Mouse (Mus musculus): ENCODE measurements at regions not wholly inside any gene's neighbourhood (a gene's known extent, or its start where the extent isn't known, plus 50 kb on each side); places are given as distances from the start of the nearest gene placed in this dataset.
A peak's percentile ranks its signal among the peaks of the same experiment; 100 is the strongest.

DNA sequence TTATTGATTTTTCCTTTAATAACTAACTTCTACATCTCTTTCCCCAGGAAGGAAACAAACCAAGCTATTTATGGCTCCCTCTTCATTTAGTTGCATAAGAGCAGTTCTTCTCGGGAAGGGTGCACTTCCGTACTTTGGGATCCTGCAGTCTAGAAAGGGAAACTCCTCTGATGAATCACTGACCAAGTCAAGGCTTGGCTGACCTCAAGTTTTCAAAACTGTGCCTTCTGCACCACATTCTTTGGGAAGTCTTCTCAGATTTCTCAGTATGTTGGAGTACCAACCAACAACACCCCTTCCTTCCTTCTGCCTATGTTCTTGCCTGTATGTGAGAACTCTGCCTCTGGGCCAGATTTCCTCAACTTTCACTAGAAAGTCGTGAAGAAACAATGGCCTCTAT lies 1452.6 kb downstream of the Gsdmc2 start:
- no peak for DNase-seq

DNA sequence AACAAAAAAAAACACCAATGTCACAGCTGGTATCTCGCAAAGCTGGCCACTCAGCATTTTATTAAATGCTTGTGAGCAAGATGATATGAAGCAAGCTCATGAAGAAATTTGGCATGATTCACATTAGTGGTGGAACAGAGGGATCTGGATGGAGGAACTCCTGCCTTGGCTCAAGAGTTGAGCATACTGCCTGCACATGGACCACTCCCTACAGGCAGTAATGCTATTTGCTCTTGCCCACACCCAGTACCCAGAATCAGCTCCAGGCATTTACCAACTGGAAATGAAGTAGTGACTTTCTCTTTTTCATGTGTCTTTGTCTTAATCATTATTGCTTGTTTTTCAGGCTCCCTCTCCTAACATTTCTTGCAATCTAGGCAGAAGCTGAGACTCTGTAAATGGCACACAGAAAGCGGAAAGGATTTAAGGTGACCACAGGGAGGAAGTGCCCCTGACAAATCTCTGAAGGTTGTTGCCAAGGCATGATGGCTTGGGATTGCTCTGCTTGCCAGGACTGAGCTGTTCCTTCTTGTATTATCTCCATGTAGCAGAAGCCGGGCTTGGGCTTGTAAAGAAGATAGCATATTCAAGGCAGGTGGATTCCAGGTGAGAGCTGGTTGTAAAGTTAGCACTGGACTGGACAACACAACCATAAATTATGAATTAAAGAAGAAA lies 1455.4 kb downstream of the Gsdmc2 start:
- no peak for DNase-seq

DNA sequence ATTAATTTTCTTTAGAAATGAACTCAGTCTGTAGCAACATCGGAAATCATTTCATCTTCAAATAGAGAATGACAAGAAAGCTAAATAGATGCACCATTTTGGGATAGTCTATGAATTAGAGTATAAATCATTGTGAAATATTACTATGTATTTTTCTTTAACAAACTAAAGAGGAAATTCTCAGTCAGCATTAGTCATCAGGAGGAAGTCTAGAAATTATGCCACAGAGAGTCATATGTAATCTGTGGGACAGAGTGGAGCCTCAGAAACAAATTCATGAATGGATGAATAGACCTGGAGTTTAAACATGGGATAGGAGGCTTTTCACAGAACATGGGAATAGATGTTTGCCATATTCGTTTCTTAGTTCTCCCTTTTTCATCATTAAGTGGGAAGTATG lies 1459.4 kb upstream of the A1bg start:
- no peak for DNase-seq

DNA sequence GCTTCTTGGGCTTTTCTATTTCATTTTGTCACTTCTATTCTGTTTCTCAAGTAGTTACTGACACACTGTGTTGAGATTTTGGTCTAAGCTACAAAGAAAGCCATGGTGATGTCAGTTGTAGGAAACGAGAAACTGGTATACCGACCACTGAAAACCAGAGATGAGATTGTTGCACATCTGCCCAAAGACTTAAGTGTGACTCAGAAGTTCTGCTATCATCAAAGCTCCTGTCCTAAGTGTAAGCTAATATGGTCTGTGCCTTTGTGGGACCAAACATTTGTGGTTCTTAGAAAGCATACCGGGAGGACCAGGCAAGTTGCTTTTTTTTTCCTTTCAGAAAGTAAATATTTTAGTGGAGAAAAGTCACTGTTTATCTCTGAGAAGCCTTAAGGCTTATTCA lies 1451.8 kb upstream of the A1bg start:
- DNase-seq = no peak

DNA sequence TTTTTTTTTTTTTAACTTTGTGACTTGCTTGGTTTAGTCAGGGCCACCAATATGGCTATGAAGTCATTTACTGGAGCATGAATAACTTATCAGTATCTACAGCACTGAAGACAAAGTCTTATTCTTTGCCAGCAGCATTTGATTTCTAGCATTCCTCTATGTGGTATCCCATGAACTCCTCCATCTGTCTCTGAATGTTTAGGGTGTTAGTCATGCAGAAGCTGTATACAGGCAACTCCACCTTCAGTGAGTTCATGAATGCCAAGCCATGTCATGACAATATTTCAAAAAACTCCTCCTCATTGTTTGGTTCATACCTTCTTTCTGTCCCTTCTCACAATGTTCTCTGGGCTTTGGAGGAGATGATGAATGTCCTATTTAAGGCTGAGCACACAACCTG lies 1438.4 kb upstream of the A1bg start:
- DNase-seq = no peak

DNA sequence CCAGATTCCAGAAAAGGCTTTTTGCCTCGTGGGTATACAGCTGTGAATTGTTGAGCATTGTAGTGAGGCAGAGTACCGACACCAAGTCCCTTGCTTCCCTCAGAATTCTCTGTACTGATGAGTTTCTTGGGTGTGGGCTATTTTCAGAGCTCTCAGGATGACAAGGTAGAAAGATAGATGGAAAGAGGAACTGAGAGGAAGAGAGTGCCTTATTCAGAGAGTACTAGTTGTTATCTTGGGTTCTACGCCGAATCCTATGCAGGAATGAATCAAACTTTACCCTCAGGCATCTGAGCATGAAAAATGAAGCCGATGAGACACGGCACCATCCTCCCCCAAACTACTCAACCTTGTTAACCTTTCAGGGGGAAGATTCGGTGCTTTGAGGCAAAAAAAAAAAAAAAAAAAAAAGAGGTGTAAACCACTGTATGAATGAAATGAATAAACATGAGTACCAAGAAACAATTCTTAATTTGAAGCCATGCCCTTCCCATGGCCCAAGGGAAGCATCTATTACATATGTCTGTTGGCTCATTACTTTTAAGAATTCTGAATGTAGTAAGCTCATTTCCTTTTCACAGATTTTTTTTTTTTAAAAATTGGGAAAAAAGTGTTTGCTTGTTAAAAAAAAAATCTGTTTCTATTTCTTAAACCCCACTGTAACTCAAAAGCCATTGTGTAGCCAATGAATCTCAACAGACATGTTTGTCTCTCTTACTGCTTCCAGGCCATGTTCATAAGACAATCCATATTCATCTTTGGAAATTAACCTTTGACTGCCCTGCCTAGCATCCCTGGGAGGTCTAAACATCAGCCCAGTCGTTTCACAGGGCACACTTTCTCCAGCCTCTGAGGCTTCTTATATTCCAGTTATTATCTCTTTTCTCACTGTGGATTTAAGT lies 1435.8 kb upstream of the A1bg start:
- DNase-seq = no peak

DNA sequence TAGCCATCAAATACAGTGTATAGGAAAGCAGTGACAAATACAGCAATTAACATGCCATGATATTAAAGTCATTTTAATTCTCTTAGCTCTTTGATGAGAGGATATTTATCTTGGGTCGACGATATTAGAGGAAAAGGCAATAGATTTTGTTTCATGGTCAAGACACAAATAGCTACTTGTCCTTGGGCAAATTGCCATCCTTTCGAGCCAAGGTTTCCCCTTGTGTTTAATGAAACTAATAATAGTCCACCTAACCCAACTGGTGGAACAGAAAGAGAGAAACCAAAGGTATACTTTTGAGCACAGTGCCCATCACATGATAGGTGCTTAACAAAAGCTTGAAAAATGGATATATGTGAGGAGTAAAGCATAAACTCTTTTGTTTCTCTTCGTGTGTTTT lies 1431.0 kb upstream of the A1bg start:
- no peak for DNase-seq

DNA sequence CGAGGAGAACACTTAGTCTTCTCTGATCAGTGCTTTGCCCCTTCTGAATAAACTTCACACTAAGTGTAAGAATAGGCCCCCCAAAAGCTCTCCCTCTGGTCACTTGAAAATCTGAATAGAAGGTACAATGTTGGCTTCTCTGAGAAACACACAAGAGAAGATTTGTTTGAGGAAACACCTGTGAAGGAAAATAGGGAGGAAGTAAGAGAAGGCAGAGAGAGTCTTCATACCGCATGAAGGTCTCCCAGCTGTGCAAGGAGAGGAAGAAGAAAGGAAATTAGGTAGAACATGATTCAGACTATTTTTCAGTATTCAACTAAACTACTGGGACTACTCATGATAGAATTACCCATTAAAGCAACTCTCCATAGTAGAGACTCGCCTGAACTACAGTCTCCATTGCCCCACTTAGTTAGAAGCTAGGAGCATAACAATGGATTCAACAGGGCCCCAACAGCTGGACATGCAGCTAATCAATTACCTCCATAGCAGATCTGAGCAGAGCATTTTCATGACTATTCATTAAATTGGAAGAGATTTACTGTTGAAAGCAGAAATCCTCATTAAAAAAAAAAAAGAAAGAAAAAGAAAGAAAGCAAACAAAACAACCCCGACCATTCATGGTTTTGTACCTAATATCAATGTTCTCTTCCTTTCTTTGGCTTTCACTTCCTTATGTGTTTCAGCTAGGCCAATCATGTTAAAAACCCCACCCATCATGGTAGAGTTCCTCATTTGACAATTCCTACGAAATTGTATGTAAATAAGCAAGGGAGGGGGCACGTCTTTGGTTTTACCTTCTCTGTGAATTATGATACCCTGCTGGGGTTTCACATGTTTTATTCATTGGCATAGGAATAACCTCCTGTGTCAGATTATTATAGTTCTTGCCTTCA lies 1428.3 kb upstream of the A1bg start:
- DNase-seq = no peak

DNA sequence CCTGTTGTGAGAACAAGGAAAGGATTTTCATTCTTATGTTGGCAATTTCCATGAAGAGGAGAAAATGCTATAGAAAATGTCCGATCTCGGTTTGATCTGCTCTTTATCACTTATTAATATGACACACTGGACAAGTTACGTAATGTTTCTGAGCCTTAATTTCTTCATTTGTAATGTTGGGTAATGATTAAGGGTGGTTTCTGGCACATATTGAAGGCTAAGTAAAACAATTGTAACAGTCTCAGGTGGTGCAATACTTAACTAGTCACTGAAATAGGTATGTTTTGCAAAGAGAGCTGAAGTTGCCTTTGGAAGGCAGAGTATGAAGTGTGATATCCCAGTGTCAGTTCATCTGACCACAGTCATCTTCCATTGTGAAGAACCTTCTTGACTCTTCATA lies 1427.2 kb upstream of the A1bg start:
- no peak for DNase-seq

DNA sequence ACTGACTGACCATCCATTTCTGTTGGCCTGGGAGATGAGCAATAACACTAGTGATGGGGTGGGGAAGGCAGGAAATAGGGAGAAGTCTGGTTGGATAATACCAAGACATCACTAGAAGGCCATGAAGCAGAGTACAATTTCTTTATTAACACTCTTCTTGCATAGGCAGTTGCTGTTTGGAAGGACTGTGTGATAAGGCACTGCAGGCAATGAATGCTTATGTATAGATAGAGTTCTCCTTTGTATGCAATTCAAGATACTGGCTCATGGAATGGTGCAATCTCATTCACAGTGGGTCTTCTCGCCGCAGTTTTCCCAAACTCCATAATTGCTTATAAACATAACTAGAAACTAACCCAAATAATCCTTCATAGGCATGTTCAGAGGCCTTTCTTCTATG lies 1426.1 kb upstream of the A1bg start:
- no peak for DNase-seq

DNA sequence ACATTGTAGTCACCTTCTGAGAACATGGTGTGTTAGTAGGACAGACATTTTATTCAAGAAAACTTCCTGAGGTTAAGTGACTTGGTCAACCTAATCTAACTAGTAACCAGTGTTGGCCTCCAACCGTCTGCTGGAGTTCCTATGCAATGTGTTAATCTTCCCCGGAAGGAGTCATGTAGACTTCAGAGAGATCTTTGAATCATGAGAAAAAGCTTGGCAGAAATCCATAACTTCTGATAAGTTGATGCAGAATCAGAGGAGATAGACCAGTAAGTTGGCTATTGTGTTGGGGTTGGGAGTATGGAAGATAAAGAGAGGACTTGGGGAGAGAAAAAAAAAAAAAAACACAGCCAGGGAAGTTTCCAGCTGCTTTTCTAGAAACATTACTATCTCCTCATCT lies 1424.9 kb upstream of the A1bg start:
- no peak for DNase-seq

DNA sequence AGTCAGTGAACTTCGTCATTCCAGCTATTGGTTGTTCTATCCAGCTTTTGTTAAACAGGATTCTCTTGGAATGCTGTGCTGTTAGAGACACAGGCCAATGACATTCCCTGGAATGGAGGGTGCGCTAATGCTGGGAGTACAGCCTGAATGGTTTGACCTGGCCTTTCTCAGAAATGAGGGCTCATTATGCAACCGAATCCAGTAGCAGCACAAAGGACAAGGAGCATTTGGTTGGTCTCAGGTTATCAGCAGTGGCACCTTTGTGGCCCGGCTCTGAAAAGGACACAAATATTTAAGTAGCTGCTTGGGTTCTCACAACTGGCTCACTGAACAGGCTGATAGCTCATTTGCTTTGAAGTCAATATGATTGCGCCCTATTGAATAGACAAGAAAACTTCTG lies 1423.1 kb upstream of the A1bg start:
- no peak for DNase-seq

DNA sequence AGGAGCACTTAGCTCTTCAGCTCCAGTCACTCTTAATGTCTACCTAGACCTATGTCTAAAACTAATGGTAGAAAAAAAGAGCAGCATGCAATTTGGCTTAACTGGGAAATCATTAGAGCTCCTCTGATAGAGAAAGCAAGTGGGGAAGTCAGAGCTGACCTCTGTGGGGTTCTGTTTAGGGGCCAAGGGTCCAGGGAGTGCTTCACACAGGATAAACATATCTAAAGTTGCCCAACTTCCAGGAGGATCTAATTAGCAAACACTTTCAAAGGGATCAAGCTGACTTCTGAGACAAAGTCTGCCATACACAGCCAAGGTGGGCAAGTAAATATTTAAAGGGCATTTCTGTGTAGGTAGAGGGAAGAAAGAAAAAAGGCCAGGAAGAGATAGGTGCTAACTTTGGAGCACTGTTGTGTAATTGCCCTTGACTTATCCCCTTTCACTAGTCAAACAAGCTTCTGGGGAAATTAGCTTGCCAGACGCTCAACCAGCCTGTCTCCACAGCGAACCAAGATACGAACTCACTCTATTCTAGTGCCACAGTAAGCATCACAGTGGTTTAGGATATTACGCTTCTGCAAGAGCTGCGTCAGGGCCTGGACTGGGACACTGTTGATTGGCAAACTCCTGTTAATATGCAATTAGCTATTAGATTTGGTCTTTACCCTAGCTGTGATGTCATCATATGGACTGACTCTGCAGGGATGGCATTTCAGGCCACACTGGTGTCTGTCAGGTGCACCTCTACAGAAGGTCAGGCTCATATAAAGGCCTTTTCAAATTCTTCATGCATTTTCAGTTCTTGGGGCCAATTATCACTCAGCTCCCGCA lies 1413.9 kb upstream of the A1bg start:
- no peak for DNase-seq

DNA sequence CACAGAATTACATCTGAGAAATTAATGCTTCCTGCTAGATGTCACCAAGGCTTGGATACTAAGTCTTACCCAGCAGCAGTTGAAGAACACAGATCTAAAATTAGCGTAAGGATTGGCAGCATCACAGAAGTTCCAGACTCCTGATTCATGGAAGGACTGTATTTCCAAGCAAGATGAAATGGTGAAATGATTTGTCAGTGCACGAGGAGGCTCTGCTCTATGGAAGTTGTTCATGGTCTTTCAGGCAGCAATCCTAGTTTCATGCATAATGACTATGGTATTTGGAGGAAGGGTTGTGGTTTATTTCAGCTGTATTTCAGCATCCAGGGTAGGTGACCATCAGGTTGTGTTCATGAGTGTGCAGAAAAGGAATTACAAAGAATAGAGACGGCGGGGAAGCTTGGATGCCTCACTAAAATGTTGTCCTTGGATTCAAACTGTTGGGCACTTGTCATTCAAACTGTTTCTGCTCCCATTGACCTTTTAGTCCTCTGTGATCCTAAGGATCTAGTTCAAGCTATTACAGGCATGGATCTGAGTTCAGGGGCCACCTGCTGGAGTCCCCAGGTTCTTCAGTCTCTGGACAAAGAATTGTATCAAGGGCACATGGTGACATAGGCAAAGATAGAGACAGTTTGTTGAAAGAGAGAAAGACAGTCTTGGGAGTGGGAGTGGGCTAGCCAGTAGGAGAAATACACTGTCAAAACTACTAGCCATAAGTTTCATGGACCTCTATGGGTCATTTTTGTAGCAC lies 1411.6 kb upstream of the A1bg start:
- peak; percentile 8 for DNase-seq

DNA sequence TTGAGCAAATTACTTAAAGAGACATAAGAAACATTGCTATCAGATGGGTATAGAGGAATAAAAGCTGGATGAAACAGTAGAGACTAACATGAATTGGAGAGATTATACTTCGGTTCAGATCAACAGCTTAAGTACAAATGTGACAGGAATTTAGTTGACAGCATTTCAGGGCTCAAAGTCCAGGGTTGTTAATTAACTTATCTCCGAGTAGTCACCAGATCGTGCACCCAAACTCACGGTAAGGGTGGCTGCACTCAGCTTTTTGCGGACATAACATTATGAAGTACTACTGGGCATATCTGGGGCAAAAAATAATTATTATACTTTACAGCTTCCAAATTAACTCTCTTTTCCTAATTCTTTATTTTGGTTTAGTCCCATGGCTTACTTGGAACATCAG lies 1409.3 kb upstream of the A1bg start:
- no peak for DNase-seq

DNA sequence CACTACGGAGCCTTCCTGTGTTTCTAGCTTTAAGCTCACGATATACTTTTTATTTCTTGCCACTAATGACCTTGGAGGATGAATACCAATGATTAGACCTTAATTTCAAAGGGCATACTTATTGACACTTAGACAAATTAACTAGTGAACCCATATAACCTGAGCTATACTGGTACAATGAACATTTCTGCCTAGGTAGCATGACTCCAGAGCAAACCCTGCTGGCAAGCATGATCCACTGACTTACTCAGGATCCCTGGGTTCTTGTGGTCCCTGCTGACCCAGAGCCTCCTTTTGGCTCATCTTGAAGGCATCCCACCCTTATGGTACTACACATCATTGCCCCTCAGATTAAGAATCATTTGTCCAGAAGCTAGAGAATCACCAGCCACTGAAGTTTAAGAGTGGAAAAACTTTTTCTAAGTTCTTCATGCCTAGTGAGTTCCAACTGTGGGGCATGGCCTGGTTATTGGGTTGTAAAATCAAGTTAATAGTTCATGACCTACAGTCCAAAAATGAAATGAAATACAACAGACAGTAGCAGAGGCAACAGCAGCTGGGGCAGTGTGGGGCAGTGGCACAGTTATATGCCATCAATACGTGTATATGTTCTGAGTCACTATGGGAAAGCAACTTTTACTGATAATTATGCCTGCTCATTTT lies 1408.5 kb upstream of the A1bg start:
- DNase-seq = no peak

DNA sequence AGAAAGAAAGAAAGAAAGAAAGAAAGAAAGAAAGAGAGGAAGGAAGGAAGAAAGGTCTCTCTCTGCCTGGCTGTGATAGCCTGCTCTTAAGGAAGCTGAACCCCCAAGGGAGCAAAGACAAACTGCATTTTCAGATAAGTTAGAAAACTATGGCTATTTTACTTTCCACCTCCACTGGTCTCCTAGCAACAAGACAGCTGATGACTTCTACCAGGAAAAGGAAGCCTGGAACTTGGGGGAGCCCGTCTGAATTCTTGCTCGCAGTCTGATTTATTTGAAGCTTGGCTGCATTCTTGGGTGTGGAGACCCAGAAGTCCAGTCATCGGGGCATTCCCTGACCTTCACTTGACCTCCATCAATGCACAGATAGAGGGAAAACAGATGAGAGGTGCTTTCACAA lies 1406.1 kb upstream of the A1bg start:
- DNase-seq = no peak

DNA sequence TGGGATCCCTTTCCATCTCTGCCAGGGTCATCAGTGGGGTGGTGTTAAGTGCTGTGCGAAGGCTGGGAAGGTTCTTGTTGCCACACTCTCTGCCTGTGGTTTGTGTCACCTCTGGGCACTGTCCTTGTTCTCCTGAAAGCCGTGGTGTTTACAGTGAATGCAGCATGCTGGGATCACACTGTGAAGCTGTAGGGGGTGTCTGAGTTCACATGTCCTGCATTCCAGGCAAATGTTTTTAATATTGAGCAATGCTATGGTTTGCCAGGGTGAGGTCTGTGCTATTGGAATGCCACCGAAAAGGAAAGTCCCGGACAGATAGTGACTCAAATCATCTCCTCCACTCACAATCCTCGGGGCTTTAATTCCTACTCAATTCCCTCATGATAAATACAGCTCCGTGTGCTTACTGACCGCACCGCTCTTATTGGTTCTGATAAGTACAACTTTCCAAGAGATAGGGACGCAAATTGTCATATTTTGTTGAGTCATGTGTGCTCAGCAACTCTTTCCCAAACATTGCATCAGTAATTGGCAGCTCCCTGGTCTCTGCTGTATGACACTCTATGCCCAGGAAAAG lies 1405.6 kb upstream of the A1bg start:
- no peak for DNase-seq

DNA sequence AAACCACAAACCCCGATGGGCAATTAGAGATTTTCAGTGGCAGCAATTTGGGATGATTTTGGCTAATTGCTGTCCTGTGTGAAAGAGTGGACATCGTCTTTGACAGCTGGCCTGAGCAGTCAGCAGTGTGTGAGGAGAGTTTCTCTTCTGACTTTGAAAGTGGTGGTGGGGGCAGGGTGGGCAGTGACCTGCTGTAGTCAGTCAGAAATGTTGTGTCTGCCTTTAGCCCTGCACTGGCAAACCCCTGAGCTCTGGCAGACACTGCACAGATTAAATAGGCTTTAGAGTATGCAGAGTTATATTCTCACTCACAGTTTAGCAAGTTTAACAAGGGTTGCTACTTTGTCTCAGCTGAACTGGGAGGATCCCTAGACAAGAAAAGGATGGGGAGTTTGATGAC lies 1404.7 kb upstream of the A1bg start:
- no peak for DNase-seq

DNA sequence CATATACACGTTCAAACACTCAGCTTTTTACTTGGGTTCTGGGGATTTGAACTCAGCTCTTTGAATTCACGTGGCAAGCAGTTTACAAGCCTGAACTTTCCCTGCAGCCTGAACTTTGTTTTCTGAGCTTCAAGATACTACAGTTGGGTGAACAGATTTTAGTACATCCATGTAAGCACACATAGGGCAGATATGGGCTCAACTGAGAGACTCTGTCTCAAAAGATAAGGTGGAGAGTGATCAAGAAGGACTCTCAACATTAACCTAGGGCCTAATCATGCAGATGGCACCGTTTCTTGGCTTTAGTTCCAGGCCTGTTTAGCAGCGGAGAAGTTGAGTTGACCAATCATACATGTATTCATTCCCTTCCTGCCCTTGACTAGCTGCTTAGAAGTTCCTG lies 1403.7 kb upstream of the A1bg start:
- no peak for DNase-seq
